Mouse (Mus musculus) G1E (cell line): Measurements from ENCODE around the gene Mcpt4. TPM values are rescaled to one million over a fixed set of nuclear protein-coding genes. Genes with fewer than 3 reads are reported as not detected.

Experiments
- ATAC-seq: 2 replicates; pipeline ENCODE4 v1.8.0; 2016; ENCODE audit warnings: mild to moderate bottlenecking; ENCODE audit not compliant: insufficient number of reproducible peaks, poor library complexity, low FRiP score, severe bottlenecking; ENCODE audit errors: extremely low read depth
- DNase-seq: peaks from one replicate; pipeline ENCODE4 v3.0.0; 2012; ENCODE audit warnings: low spot score
- H3K27me3 ChIP-seq: 2 replicates; pipeline ENCODE4 v1.6.1; 2012; ENCODE audit warnings: mild to moderate bottlenecking, low read length, inconsistent platforms; ENCODE audit not compliant: insufficient read depth
- H3K36me3 ChIP-seq: replicated peaks from 2 replicates; pipeline ENCODE3; 2012; ENCODE audit warnings: mild to moderate bottlenecking, inconsistent platforms
- H3K4me1 ChIP-seq: 2 replicates; pipeline ENCODE4 v1.6.1; 2012; ENCODE audit warnings: low read depth, low read length, inconsistent platforms, mixed read lengths; ENCODE audit not compliant: insufficient read depth
- H3K4me3 ChIP-seq: 2 replicates; pipeline ENCODE4 v1.5.1; 2012; ENCODE audit warnings: low read depth, mild to moderate bottlenecking, inconsistent platforms, low read length, moderate library complexity, mixed read lengths
- H3K9me3 ChIP-seq: replicated peaks from 2 replicates; pipeline ENCODE4 v1.6.1; 2012; ENCODE audit warnings: inconsistent platforms
- CTCF ChIP-seq: IDR thresholded peaks from 2 replicates; pipeline ENCODE4 v1.5.1; 2012; ENCODE audit warnings: low read depth, low read length, inconsistent platforms, mixed read lengths
- GATA1 ChIP-seq: IDR thresholded peaks from 2 replicates; pipeline ENCODE4 v1.6.1; 2012; ENCODE audit warnings: borderline replicate concordance, low read length, inconsistent platforms, mixed read lengths
- GATA2 ChIP-seq: IDR thresholded peaks from 2 replicates; pipeline ENCODE4 v1.6.1; 2012; ENCODE audit warnings: low read depth, low read length, inconsistent platforms, borderline replicate concordance
- POLR2AphosphoS5 ChIP-seq: IDR thresholded peaks from 2 replicates; pipeline ENCODE4 v1.6.1; 2012; ENCODE audit warnings: low read depth, low read length, inconsistent platforms; ENCODE audit not compliant: insufficient replicate concordance
- TAL1 ChIP-seq: conservative IDR thresholded peaks from 2 replicates; pipeline ENCODE4 v1.6.1; 2012; ENCODE audit warnings: low read depth, low read length, inconsistent platforms, mixed read lengths
- polyA plus RNA-seq: library from polyadenylated mRNA; stranded (reverse); fragments of >175 nt; gene quantifications from 2 replicates; pipeline ENCODE4 v1.2.3, GENCODE M21; 2012
- total RNA-seq, 2 experiments: library from RNA; stranded (forward) in 1 of 2; stranded (reverse) in 1 of 2; fragments of 200-1000 nt in 1 of 2; fragments of >200 nt in 1 of 2; fragmentation: Nextera tagmentation in 1 of 2; gene quantifications; 2 replicates each; pipeline ENCODE4 v1.2.3; 2014 to 2017

The Mcpt4 gene
- total and polyA plus RNA-seq, 3 experiments: 0.66 TPM; not detected in 2

DNA sequence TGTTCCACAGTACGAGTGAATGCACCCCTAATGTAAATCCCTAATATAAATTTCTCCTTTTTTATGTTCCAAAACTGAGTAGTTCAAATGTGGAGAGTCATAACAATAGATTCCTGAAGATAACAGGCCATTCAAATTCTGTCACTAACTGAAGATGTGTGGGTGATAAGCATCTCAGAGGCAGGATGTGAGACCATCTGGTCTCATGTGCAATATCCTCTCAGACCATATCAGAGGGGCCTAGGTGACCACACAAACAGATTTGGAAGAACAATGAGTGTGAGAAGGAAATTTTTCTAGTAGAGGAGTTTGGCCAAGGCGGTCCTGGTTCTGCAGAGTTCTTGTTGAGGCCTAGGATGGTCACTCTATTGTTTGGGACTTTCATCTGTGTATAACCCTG, 31.2 kb upstream of the Mcpt4 start:
- DNase-seq (no peak), ATAC-seq (no peak)
- TF ChIP-seq GATA2: no peak
- no peak for TF ChIP-seq POLR2AphosphoS5
- TF ChIP-seq TAL1: no peak
- no peak for TF ChIP-seq CTCF
- TF ChIP-seq GATA1: no peak
- no peak overlapping the region for H3K4me3 ChIP-seq
- H3K4me1 ChIP-seq: no peaks in the 10 kb centered on the region
- no peaks in the 10 kb centered on the region for H3K9me3 ChIP-seq
- H3K36me3 ChIP-seq: no peaks in the 10 kb centered on the region
- H3K27me3 ChIP-seq: peaks cover 27% of the 10 kb centered on the region

DNA sequence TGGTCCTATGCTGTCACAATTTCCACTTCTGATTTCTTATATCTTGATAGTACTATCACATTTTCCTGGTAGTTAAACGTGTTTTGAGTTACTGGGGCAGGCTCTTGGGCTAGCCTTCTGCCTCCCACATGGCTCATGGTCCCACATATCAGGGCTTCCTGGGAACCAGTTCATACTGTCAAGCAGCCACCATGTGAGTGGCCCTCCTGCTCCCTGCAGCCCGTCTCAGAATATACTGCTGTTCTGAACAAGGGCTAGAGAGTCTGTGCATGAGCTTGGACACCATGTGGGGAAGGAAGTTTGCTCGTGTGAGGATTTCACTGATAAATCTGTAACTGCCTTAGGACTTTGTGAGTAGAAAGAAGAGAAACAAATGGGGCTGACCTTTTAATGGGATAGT, 24.6 kb upstream of the Mcpt4 start:
- no peaks in the 10 kb centered on the region for H3K9me3 ChIP-seq
- DNase-seq (no peak), ATAC-seq (no peak)
- H3K4me1 ChIP-seq: no peaks in the 10 kb centered on the region
- H3K4me3 ChIP-seq: no peak overlapping the region
- H3K36me3 ChIP-seq: no peaks in the 10 kb centered on the region
- H3K27me3 ChIP-seq: peaks cover 40% of the 10 kb centered on the region
- TF ChIP-seq GATA2 (no peak), CTCF (no peak), TAL1 (no peak), GATA1 (no peak), POLR2AphosphoS5 (no peak)

DNA sequence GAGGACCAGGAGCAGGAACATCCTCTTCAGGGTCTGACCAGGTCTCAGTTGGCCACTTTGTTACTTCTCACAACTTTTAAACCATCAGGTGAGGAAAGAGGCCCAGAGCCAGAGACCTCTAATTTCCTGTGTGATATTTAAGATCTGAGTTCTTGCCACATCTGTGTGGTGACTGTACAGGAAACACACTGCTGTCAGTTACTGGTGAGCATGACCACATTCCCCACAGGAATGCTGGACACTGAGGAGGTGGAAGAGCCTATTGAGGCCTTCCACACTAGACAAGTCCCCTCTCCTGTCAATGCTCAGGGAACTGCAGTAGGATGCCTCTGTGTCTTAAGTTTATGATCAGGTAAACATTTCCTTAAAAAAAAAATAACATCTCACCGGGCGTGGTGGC, 23.1 kb upstream of the Mcpt4 start, which contains the start of gene Mcpt8:
TSS of gene Mcpt8 (minus strand) at position 107 of the 400 bp plus-strand sequence.
- H3K4me3 ChIP-seq: no peak within 1 kb of the TSS
- ATAC-seq: no peak
- no peaks in the 10 kb centered on the region for H3K4me1 ChIP-seq
- peaks cover 29% of the 10 kb centered on the region for H3K27me3 ChIP-seq
- H3K9me3 ChIP-seq: no peaks in the 10 kb centered on the region
- TF ChIP-seq GATA2: no peak
- no peak for TF ChIP-seq POLR2AphosphoS5
- TF ChIP-seq GATA1: no peak
- no peak for TF ChIP-seq CTCF
- no peak for TF ChIP-seq TAL1
- no peak for DNase-seq
- H3K36me3 ChIP-seq: no peaks in the 10 kb centered on the region

DNA sequence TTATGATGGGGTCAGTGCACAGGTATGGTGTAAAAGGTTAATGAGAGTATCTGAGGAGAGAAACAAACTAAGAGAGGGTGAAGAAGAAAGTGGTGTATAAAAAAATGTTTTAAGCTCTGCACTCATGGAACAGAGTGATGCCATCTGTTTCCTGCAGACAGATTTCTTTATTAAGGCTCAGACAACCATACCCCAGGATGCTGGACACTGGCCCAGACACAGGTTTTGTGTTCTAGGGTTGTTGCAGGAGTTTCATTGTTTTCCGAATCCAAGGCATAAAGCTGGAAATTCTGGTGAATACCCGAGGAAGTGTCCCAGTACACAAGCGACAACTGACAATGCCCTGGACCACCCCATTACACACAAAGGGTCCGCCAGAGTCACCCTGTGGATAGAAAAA, 19.9 kb upstream of the Mcpt4 start:
- no peak for ATAC-seq
- TF ChIP-seq POLR2AphosphoS5 (no peak), GATA1 (no peak), CTCF (no peak), GATA2 (no peak), TAL1 (no peak)
- no peaks in the 10 kb centered on the region for H3K9me3 ChIP-seq
- DNase-seq: no peak
- H3K4me1 ChIP-seq: no peaks in the 10 kb centered on the region
- no peaks in the 10 kb centered on the region for H3K36me3 ChIP-seq
- no peak overlapping the region for H3K4me3 ChIP-seq
- H3K27me3 ChIP-seq: peaks cover 22% of the 10 kb centered on the region

DNA sequence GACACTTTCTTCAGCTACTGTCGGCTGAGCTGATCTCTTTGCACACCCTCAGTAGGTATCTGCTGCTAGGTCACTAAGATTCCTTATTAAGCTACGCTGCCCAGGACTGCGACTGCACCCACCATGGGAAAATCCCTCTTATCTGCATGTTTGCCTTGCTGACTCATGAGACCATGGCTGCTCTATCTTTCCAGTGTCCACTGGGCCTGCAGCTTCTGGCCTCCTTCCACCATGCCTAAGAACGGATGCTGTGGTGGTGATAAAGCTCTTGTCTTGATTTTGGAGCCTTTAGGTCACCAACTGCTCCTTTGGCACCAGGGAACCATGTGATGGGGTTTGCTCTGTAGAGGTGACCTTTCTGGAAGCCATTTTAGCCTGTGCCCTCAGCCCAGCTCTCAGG, 4.4 kb downstream of the Mcpt4 start:
- peak; percentile 45; the same call in 1 of the 2 replicates for ATAC-seq

DNA sequence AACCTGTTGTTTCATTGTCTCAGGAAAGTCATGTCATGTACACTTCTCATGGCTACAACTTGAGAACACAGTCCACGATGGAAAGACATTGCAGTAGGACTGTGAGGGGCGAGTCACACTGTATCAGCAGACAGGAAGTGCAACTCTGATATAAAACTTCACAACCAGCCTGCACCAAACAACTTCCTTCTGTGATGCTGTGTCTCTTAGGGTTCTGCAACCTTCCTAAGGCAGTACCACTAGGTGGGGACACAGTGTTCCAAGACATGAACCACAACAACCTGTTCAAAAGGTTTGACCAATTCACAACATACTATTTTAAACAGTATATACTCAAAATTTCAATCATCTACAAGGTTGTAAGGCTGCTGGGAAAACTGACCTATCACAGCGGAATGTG, 6.7 kb downstream of the Mcpt4 start:
- DNase-seq: no peak

More for the DNA sequence above, 4.4 kb downstream of the Mcpt4 start:
- no peak for TF ChIP-seq TAL1
- TF ChIP-seq POLR2AphosphoS5: no peak
- no peak for TF ChIP-seq CTCF
- TF ChIP-seq GATA2: no peak
- TF ChIP-seq GATA1: no peak
- Histone ChIP-seq H3K27me3 (peaks cover 68% of the 10 kb centered on the region), H3K4me3 (no peak overlapping the region), H3K9me3 (no peaks in the 10 kb centered on the region), H3K36me3 (no peaks in the 10 kb centered on the region), H3K4me1 (peaks cover 9% of the 10 kb centered on the region)
- DNase-seq: no peak

More for the DNA sequence above, 6.7 kb downstream of the Mcpt4 start:
- peaks cover 9% of the 10 kb centered on the region for H3K4me1 ChIP-seq
- ATAC-seq: no peak
- H3K9me3 ChIP-seq: no peaks in the 10 kb centered on the region
- no peak for TF ChIP-seq GATA1
- no peak for TF ChIP-seq GATA2
- no peak for TF ChIP-seq CTCF
- TF ChIP-seq POLR2AphosphoS5: no peak
- TF ChIP-seq TAL1: no peak
- peaks cover 58% of the 10 kb centered on the region for H3K27me3 ChIP-seq
- no peak overlapping the region for H3K4me3 ChIP-seq
- H3K36me3 ChIP-seq: no peaks in the 10 kb centered on the region
